Mouse (Mus musculus) C2C12 (cell line): ENCODE measurements around the gene Adcy10.

Source experiments
- CTCF ChIP-seq: IDR thresholded peaks from one replicate; pipeline ENCODE4 v1.5.1; 2011; ENCODE audit not compliant: control insufficient read depth, insufficient read depth, insufficient read length
- MAX ChIP-seq: IDR thresholded peaks from one replicate; pipeline ENCODE4 v1.6.1; 2011; ENCODE audit warnings: mild to moderate bottlenecking, control low read depth

DNA sequence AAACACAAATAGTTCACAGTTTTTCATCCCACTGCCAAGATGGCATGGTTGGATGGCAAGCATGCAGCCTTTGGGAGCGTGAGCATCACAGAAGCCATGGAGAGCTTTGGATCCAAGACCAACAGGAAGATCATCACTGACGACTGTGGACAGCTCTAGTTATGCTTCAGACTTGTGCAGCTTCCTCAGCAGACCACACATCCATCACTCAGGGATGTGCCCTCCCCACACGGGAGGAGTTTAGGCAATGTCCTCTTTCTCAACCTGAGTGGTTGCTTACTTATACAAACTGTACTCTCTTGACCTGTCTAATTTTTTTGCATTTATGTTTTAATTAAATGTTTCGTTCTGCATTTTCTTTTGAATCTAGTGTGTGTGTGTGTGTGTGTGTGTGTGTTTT, 4.2 kb downstream of the Adcy10 start:
- no peak for TF ChIP-seq CTCF
- no peak for TF ChIP-seq MAX
